Mouse (Mus musculus): Measurements from ENCODE around the gene Mgat5b.
A peak's percentile ranks its signal among the peaks of the same experiment; 100 is the strongest.

Gene Mgat5b

GRCm38 (mm10) chr11:116974341-116974740 is 55.7 kb downstream of the Mgat5b start:
- DNase-seq (ENCODE audit: low read depth, low spot score), result no peak

- DNase-seq (ENCODE audit: low read depth, low spot score), result peak; percentile 30
These were observed 61.6 kb downstream of the Mgat5b start for GRCm38 (mm10) chr11:116980313-116980712.

GRCm38 (mm10) chr11:116982543-116982942 is 63.9 kb downstream of the Mgat5b start:
- no peak for DNase-seq (ENCODE audit: low read depth, low spot score)

- DNase-seq (ENCODE audit: low read depth, low spot score), result no peak
These were observed 67.1 kb downstream of the Mgat5b start for GRCm38 (mm10) chr11:116985504-116986385.

GRCm38 (mm10) chr11:116988131-116988530 is 69.5 kb downstream of the Mgat5b start:
- DNase-seq (ENCODE audit: low read depth, low spot score), result no peak

- DNase-seq (ENCODE audit: low read depth, low spot score), result no peak
These were observed 71.6 kb downstream of the Mgat5b start for GRCm38 (mm10) chr11:116990231-116990630.

GRCm38 (mm10) chr11:116991410-116991809 is 72.7 kb downstream of the Mgat5b start:
- no peak for DNase-seq (ENCODE audit: low read depth, low spot score)

GRCm38 (mm10) chr11:116991964-116992363 is 73.3 kb downstream of the Mgat5b start:
- DNase-seq (ENCODE audit: low read depth, low spot score), result no peak

- DNase-seq (ENCODE audit: low read depth, low spot score), result peak; percentile 65
These were observed 75.5 kb downstream of the Mgat5b start for GRCm38 (mm10) chr11:116994095-116994582.

- DNase-seq (ENCODE audit: low read depth, low spot score), result no peak
These were observed 78.3 kb downstream of the Mgat5b start for GRCm38 (mm10) chr11:116996976-116997375.

GRCm38 (mm10) chr11:116998935-116999334 is 80.3 kb downstream of the Mgat5b start:
- no peak for DNase-seq (ENCODE audit: low read depth, low spot score)

- no peak for DNase-seq (ENCODE audit: low read depth, low spot score)
These were observed 81.6 kb downstream of the Mgat5b start for GRCm38 (mm10) chr11:117000219-117000618.

- DNase-seq (ENCODE audit: low read depth, low spot score), result no peak
These were observed 83.1 kb downstream of the Mgat5b start for GRCm38 (mm10) chr11:117001789-117002188.

- no peak for DNase-seq (ENCODE audit: low read depth, low spot score)
These were observed 84.8 kb downstream of the Mgat5b start for GRCm38 (mm10) chr11:117003503-117003902.

GRCm38 (mm10) chr11:117004277-117004676 is 85.6 kb downstream of the Mgat5b start:
- no peak for DNase-seq (ENCODE audit: low read depth, low spot score)

GRCm38 (mm10) chr11:117017462-117017861 is 98.8 kb downstream of the Mgat5b start:
- DNase-seq (ENCODE audit: low read depth, low spot score), result no peak

- DNase-seq (ENCODE audit: low read depth, low spot score), result peak; percentile 89
These were observed 99.7 kb downstream of the Mgat5b start for GRCm38 (mm10) chr11:117018410-117018809.

- no peak for DNase-seq (ENCODE audit: low read depth, low spot score)
These were observed 102.4 kb downstream of the Mgat5b start for GRCm38 (mm10) chr11:117021026-117021425.

GRCm38 (mm10) chr11:117023537-117023936 is 104.9 kb downstream of the Mgat5b start:
- no peak for DNase-seq (ENCODE audit: low read depth, low spot score)

- no peak for DNase-seq (ENCODE audit: low read depth, low spot score)
These were observed 109.0 kb downstream of the Mgat5b start for GRCm38 (mm10) chr11:117027681-117028080.

GRCm38 (mm10) chr11:117028861-117029568 is 110.4 kb downstream of the Mgat5b start:
- no peak for DNase-seq (ENCODE audit: low read depth, low spot score)

GRCm38 (mm10) chr11:117029569-117029955 is 110.9 kb downstream of the Mgat5b start:
- no peak for DNase-seq (ENCODE audit: low read depth, low spot score)

GRCm38 (mm10) chr11:117030018-117030417 is 111.4 kb downstream of the Mgat5b start:
- DNase-seq (ENCODE audit: low read depth, low spot score), result no peak

Data from forelimb bud, embryonic 11.5 days (tissue).